Mouse (Mus musculus): ENCODE data around the gene Serhl.

DNA sequence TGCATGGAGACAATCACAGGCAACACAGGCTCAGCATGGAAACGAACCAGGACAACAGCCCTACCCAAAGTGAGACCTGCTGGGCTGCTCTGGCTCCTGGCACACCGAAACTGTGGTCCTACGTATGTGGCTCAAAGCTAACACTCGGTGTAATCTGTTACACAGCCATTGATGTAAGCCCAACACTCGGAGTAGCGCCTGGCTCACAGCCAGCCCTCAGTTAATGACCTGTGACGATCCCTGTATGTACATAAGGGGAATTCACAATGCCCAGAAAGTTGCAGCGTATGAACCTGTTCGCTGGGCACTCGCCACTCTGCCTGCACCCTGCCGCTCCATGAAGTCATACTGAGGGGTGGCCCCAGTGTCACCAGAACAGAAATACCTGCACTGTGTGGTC lies 36.0 kb upstream of the Serhl start:
- TF ChIP-seq CTCF (conservative IDR thresholded peaks at IDR 0.05; ENCODE audit: insufficient read depth, insufficient read length, low read depth, low read length) (no peak), POLR2A (IDR thresholded peaks at IDR 0.05; ENCODE audit: low read depth, low read length) (no peak)

Measured in kidney, adult 2 months (tissue).